Mouse (Mus musculus): Measurements from ENCODE around the gene Guca1b. TPM values are rescaled to one million over a fixed set of nuclear protein-coding genes. Genes with fewer than 3 reads are reported as not detected.
A peak's percentile ranks its signal among the peaks of the same experiment; 100 is the strongest.
"Not testable (repeated sequence)": the region's sequence is repeated elsewhere in the genome, so short reads cannot be mapped to it uniquely, and the experiment has no call there.

Gene Guca1b
- total RNA-seq, 2 experiments from 2014 or later: 0.80 TPM; not detected in 1

GRCm38 (mm10) chr17:47408558-47408898 is 23.3 kb downstream of the Guca1b start:
- ATAC-seq (replicated peaks; ENCODE audit: poor library complexity, severe bottlenecking): peak; percentile 74

- peak; percentile 39 for ATAC-seq (replicated peaks; ENCODE audit: poor library complexity, severe bottlenecking)
Observed at GRCm38 (mm10) chr17:47409897-47410861, 25.0 kb downstream of the Guca1b start.

GRCm38 (mm10) chr17:47420195-47420594 is 35.0 kb downstream of the Guca1b start:
- ATAC-seq (replicated peaks; ENCODE audit: poor library complexity, severe bottlenecking): no peak

- no peak for ATAC-seq (replicated peaks; ENCODE audit: poor library complexity, severe bottlenecking)
Observed at GRCm38 (mm10) chr17:47421566-47421965, 36.4 kb downstream of the Guca1b start.

- ATAC-seq (replicated peaks; ENCODE audit: poor library complexity, severe bottlenecking): not testable (repeated sequence)
Observed at GRCm38 (mm10) chr17:47422616-47423015, 37.4 kb downstream of the Guca1b start.

- ATAC-seq (replicated peaks; ENCODE audit: poor library complexity, severe bottlenecking): no peak
Observed at GRCm38 (mm10) chr17:47424186-47424585, 39.0 kb downstream of the Guca1b start.

GRCm38 (mm10) chr17:47427316-47427715 is 42.1 kb downstream of the Guca1b start:
- 0 out of 2 replicates have a peak, but pooled peaks have one; percentile 38 for ATAC-seq (replicated peaks; ENCODE audit: poor library complexity, severe bottlenecking)

- peak; percentile 46 for ATAC-seq (replicated peaks; ENCODE audit: poor library complexity, severe bottlenecking)
Observed at GRCm38 (mm10) chr17:47428831-47429304, 43.7 kb downstream of the Guca1b start.

- ATAC-seq (replicated peaks; ENCODE audit: poor library complexity, severe bottlenecking): no peak
Observed at GRCm38 (mm10) chr17:47430815-47431214, 45.6 kb downstream of the Guca1b start.

GRCm38 (mm10) chr17:47436156-47436906 is 51.1 kb downstream of the Guca1b start, which contains the start of gene AI661453:
AI661453 (plus strand) TSS chr17:47436615.
- ATAC-seq (replicated peaks; ENCODE audit: poor library complexity, severe bottlenecking): no peak

- peak; percentile 16 for ATAC-seq (replicated peaks; ENCODE audit: poor library complexity, severe bottlenecking)
Observed at GRCm38 (mm10) chr17:47436907-47437547, 51.8 kb downstream of the Guca1b start, which contains the start of gene 1700001C19Rik. 1700001C19Rik (minus strand) TSS chr17:47437376.

GRCm38 (mm10) chr17:47438611-47439010 is 53.4 kb downstream of the Guca1b start:
- ATAC-seq (replicated peaks; ENCODE audit: poor library complexity, severe bottlenecking): no peak

- peak; percentile 54 for ATAC-seq (replicated peaks; ENCODE audit: poor library complexity, severe bottlenecking)
Observed at GRCm38 (mm10) chr17:47439396-47440028, 54.3 kb downstream of the Guca1b start.

- no peak for ATAC-seq (replicated peaks; ENCODE audit: poor library complexity, severe bottlenecking)
Observed at GRCm38 (mm10) chr17:47440359-47440890, 55.2 kb downstream of the Guca1b start.

GRCm38 (mm10) chr17:47441296-47442051 is 56.3 kb downstream of the Guca1b start:
- ATAC-seq (replicated peaks; ENCODE audit: poor library complexity, severe bottlenecking): peak; percentile 29

- no peak for ATAC-seq (replicated peaks; ENCODE audit: poor library complexity, severe bottlenecking)
Observed at GRCm38 (mm10) chr17:47442271-47442670, 57.1 kb downstream of the Guca1b start.
